Mouse (Mus musculus) lung, embryonic 16.5 days (tissue): ENCODE data around the gene Cmss1. TPM values are rescaled to one million over a fixed set of nuclear protein-coding genes. Genes with fewer than 3 reads are reported as not detected.

Experiments
- ATAC-seq: fragments of 200-750 bp; cut with Nextera tagmentation; 2 replicates; pipeline ENCODE4 v1.8.0; 2017; ENCODE audit warnings: low read depth, mild to moderate bottlenecking, moderate library complexity
- H3K27ac ChIP-seq: fragments of 300-500 bp; sonication (generic); 2 replicates; pipeline ENCODE4 v1.5.1; 2014; ENCODE audit warnings: mild to moderate bottlenecking, control low read depth, low read length
- H3K27me3 ChIP-seq: fragments of 300-500 bp; sonication (generic); 2 replicates; pipeline ENCODE4 v1.6.1; 2014; ENCODE audit warnings: low read depth, low read length, mixed read lengths; ENCODE audit not compliant: control insufficient read depth, insufficient read depth
- H3K36me3 ChIP-seq: fragments of 300-500 bp; sonication (generic); 2 replicates; pipeline ENCODE4 v1.6.1; 2014; ENCODE audit warnings: low read length; ENCODE audit not compliant: control insufficient read depth, insufficient read depth
- H3K4me1 ChIP-seq: fragments of 300-500 bp; sonication (generic); replicated peaks from 2 replicates; pipeline ENCODE4 v1.6.1; 2014; ENCODE audit warnings: low read length, mixed read lengths; ENCODE audit not compliant: control insufficient read depth, insufficient read depth
- H3K4me2 ChIP-seq: fragments of 300-500 bp; sonication (generic); 2 replicates; pipeline ENCODE4 v1.6.1; 2014; ENCODE audit warnings: low read depth, low read length, control low read depth
- H3K4me3 ChIP-seq: fragments of 300-500 bp; sonication (generic); 2 replicates; pipeline ENCODE4 v1.5.1; 2014; ENCODE audit warnings: mild to moderate bottlenecking, low read length, control low read depth
- H3K9ac ChIP-seq: fragments of 300-500 bp; sonication (generic); 2 replicates; pipeline ENCODE4 v1.6.1; 2014; ENCODE audit warnings: low read length, control low read depth
- H3K9me3 ChIP-seq: fragments of 300-500 bp; sonication (generic); 2 replicates; pipeline ENCODE4 v1.6.1; 2016; ENCODE audit warnings: low read length; ENCODE audit not compliant: control insufficient read depth
- whole genome bisulfite sequencing: fragments of 180-500 bp; shearing (Covaris S2); extraction: QIAGEN DNeasy Blood & Tissue Kit; methylation state at CpG from one replicate; pipeline ENCODE4 v1.1.7; 2014; 5-methylcytosine and 5-hydroxymethylcytosine counted together
- polyA plus RNA-seq: library from polyadenylated mRNA; unstranded; fragments of >200 nt; fragmentation: Nextera tagmentation; extraction: Ambion mirVana; gene quantifications from 2 replicates; pipeline ENCODE4 v1.2.1, GENCODE M21; 2015

Gene Cmss1
- polyA plus RNA-seq, 1 experiment from 2014 or later = 48.5 TPM

GRCm38 (mm10) chr16:57326996-57327395, 279.7 kb downstream of the Cmss1 start:
- Histone ChIP-seq H3K27me3 (no peaks in the 10 kb centered on the region), H3K27ac (no peak overlapping the region), H3K4me1 (0 out of 2 replicates have a peak, but pooled peaks cover 4% of the 10 kb centered on the region), H3K4me2 (no peak overlapping the region), H3K4me3 (no peak overlapping the region), H3K9me3 (no peaks in the 10 kb centered on the region), H3K36me3 (no peaks in the 10 kb centered on the region), H3K9ac (no peak overlapping the region)
- no peak for ATAC-seq
- WGBS = 62% methylated on average over 7 of the region's 7 CpGs

DNA sequence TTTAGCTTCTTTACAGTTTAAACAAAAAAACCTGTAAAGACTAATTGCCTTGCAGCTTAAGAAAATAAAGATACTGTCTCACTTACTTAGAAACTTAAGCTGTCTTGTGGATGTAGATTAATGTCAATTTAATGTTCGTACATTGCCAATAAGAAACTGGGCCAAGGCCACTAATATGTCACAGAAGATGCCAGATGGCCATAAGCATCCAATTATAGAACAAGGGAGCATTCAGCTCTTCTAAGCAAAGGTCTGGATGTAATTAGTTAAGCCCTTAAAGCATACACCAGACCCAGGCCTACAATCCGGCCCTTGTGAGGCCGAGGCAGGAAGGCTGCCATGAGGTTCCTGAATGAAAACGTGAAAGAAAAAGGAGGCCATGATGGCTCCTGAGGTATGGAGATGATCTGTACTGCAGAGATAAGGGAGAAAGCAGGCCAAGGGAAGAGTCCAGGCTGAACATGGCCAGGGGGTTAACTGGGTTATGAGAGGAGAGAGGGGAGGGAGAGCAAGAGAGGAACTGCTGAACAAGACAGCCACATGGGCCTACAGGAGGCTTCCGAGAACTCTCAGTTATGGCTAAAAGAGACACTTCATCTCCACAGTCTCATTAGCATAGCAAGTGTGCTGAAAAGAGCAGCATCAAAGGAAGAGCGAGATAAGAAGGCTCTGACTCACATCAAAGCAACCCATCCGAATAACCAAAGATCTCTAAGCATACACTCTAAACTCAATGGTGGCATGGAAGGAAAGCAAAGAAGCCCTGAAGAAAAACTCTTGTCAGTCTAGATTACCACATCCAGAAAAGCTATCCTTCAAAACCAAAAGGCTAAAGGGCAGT, 287.2 kb downstream of the Cmss1 start:
- Histone ChIP-seq H3K27me3 (no peaks in the 10 kb centered on the region), H3K27ac (no peak overlapping the region), H3K4me3 (no peak overlapping the region), H3K9me3 (no peaks in the 10 kb centered on the region), H3K4me2 (no peak overlapping the region), H3K4me1 (peaks cover 8% of the 10 kb centered on the region), H3K36me3 (no peaks in the 10 kb centered on the region), H3K9ac (no peak overlapping the region)
- no peak for ATAC-seq
- WGBS = 66% methylated on average over 7 of the region's 7 CpGs

DNA sequence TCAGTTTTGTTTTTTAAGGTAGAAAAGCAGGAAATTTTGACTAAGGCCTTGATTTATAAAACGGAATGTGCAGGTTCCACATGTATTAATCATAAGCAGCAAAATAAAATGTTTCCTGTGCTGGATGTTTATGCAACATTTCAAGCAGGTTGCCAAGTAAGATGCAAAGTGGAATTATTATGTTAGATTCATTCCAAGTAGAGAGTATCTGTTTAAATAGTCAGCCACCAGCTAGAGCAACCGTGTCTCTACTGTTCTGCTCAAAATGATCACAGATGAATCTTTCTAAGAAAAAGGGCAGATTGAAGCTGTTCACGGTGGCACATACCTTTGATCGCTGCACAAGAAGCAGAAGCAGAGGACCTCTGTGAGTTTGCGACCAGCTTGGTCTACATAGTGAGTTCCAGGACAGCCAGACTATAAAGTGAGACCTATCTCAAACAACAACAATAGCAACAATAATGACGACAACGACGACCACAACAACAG, 288.0 kb downstream of the Cmss1 start:
- H3K36me3 ChIP-seq = no peaks in the 10 kb centered on the region
- H3K4me2 ChIP-seq = no peak overlapping the region
- no peak overlapping the region for H3K9ac ChIP-seq
- WGBS = 69% methylated on average over 8 of the region's 8 CpGs
- no peaks in the 10 kb centered on the region for H3K27me3 ChIP-seq
- no peak for ATAC-seq
- H3K4me1 ChIP-seq = peaks cover 8% of the 10 kb centered on the region
- H3K27ac ChIP-seq = no peak overlapping the region
- H3K9me3 ChIP-seq = no peaks in the 10 kb centered on the region
- H3K4me3 ChIP-seq = no peak overlapping the region

DNA sequence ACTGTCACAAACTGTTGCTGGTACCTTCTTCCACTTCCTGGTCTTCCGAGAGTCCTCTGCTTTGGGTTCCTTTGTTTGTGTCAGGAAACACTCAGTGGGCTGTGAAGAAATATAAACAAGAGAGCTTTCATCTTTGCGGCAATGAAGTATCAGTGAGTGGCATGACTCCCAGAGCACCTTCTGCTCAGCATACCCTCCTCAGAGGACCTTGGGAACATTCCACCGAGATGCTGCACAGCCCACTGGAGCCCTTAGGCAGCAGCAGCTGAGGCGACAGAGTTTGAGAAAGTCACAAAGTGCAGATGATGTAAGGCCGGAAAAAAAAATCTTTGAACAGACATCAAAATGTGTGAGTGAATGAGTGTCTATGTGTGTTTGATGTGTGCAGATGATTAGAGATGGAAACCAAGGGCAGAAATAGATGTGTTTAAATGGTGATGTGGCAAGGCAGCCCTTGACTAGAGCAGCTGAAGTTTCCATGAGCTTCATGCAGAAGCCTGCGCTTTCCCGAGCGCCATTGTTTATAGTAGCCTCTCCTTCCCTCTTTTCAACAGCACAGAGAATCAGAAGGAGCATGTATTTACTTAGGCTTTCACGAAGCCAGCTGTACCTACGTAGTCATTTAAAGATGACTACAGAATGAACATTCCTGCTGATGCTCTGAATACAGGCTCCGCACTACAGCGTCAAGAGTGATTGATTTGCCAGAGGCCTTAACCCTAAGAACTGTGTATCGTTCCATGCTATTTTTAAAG, 288.6 kb downstream of the Cmss1 start:
- Histone ChIP-seq H3K9ac (no peak overlapping the region), H3K4me1 (peaks cover 8% of the 10 kb centered on the region), H3K27ac (peak overlapping the region; percentile 31), H3K9me3 (no peaks in the 10 kb centered on the region), H3K4me3 (no peak overlapping the region), H3K27me3 (no peaks in the 10 kb centered on the region), H3K4me2 (no peak overlapping the region), H3K36me3 (no peaks in the 10 kb centered on the region)
- WGBS = 18% methylated on average over 13 of the region's 13 CpGs
- peak; percentile 41 for ATAC-seq

DNA sequence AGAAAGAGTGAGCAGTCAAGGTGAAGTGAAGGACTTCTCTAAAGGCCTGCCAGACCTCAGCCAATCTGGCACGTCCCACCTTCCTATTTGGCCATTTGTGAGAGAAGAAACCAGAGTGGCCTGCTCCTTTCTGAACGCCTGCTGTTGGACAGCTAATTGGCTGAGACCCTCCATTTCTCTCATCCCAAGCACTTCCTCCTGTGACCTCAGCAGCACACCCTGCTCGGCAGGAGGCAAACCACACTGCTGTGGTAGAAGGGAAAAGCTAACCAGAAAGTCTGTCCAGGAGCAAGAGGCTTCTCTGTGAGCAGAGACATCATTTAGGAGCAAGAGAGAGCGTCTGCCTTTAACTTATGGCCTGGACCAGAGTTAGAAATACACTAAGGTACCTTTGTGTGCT, 289.5 kb downstream of the Cmss1 start:
- peak overlapping the region; percentile 31; the same call in 1 of the 2 replicates for H3K27ac ChIP-seq
- no peaks in the 10 kb centered on the region for H3K36me3 ChIP-seq
- no peak for ATAC-seq
- no peak overlapping the region for H3K4me2 ChIP-seq
- H3K4me1 ChIP-seq = peaks cover 8% of the 10 kb centered on the region
- no peak overlapping the region for H3K4me3 ChIP-seq
- no peak overlapping the region for H3K9ac ChIP-seq
- no peaks in the 10 kb centered on the region for H3K9me3 ChIP-seq
- no peaks in the 10 kb centered on the region for H3K27me3 ChIP-seq
- WGBS = 55% methylated on average over 4 of the region's 4 CpGs

GRCm38 (mm10) chr16:57315026-57315425, 291.6 kb downstream of the Cmss1 start:
- Histone ChIP-seq H3K9ac (no peak overlapping the region), H3K27ac (no peak overlapping the region), H3K4me3 (no peak overlapping the region), H3K27me3 (no peaks in the 10 kb centered on the region), H3K4me2 (no peak overlapping the region), H3K9me3 (no peaks in the 10 kb centered on the region), H3K4me1 (peaks cover 8% of the 10 kb centered on the region), H3K36me3 (no peaks in the 10 kb centered on the region)
- no peak for ATAC-seq
- 66% methylated on average over 9 of the region's 9 CpGs for WGBS

- Histone ChIP-seq H3K27ac (no peak overlapping the region), H3K27me3 (no peaks in the 10 kb centered on the region), H3K9ac (no peak overlapping the region), H3K4me1 (peaks cover 8% of the 10 kb centered on the region), H3K9me3 (no peaks in the 10 kb centered on the region), H3K4me2 (no peak overlapping the region), H3K4me3 (no peak overlapping the region), H3K36me3 (no peaks in the 10 kb centered on the region)
- WGBS = 83% methylated on average over 3 of the region's 3 CpGs
- ATAC-seq = no peak
These were observed 292.4 kb downstream of the Cmss1 start for GRCm38 (mm10) chr16:57314236-57314635.

GRCm38 (mm10) chr16:57313487-57313886, 293.2 kb downstream of the Cmss1 start:
- peak; percentile 82 for ATAC-seq
- Histone ChIP-seq H3K4me1 (peaks cover 8% of the 10 kb centered on the region), H3K4me2 (no peak overlapping the region), H3K4me3 (no peak overlapping the region), H3K9me3 (no peaks in the 10 kb centered on the region), H3K9ac (no peak overlapping the region), H3K27ac (no peak overlapping the region), H3K36me3 (no peaks in the 10 kb centered on the region), H3K27me3 (no peaks in the 10 kb centered on the region)
- 69% methylated on average over 3 of the region's 3 CpGs for WGBS

GRCm38 (mm10) chr16:57312130-57312529, 294.5 kb downstream of the Cmss1 start:
- Histone ChIP-seq H3K4me2 (no peak overlapping the region), H3K4me1 (no peaks in the 10 kb centered on the region; the same call in 1 of the 2 replicates), H3K9me3 (no peaks in the 10 kb centered on the region), H3K27ac (no peak overlapping the region), H3K9ac (no peak overlapping the region), H3K4me3 (no peak overlapping the region), H3K27me3 (no peaks in the 10 kb centered on the region), H3K36me3 (no peaks in the 10 kb centered on the region)
- ATAC-seq = no peak
- 81% methylated on average over 2 of the region's 2 CpGs for whole genome bisulfite sequencing
